Mouse (Mus musculus): ENCODE results near the gene Smad6. TPM values are rescaled to one million over a fixed set of nuclear protein-coding genes. Genes with fewer than 3 reads are reported as not detected.

Smad6 gene
- polyA plus RNA-seq, 1 experiment = 8.0 TPM

DNA sequence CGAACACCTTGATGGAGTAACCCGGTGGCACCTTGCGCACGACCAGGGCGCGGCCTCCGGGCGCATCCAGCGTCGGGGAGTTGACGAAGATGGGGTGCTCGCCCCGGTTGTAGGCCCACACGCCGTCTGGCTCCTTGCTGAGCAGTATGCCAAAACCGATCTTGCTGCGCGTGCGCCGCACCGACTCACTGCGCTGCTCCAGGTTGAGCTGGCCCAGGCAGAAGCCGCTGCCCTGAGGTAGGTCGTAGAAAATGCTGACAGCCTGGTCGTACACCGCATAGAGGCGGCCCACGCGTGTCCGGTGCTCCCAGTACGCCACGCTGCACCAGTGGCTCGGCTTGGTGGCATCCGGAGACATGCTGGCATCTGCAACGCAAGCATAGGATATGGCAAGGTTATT lies 68.2 kb downstream of the Smad6 start:
- Histone ChIP-seq H3K27me3 (ENCODE audit: control insufficient read depth, insufficient read depth, low read length) (no peaks in the 10 kb centered on the region), H3K4me3 (ENCODE audit: control insufficient read depth, insufficient read depth, low read length) (no peak overlapping the region), H3K36me3 (ENCODE audit: control insufficient read depth, insufficient read depth, low read length) (no peaks in the 10 kb centered on the region), H3K4me1 (replicated peaks; ENCODE audit: control insufficient read depth, insufficient read depth, low read length) (0 out of 2 replicates have a peak, but pooled peaks cover 4% of the 10 kb centered on the region), H3K27ac (ENCODE audit: control insufficient read depth, insufficient read depth, low read length) (no peak overlapping the region)
- TF ChIP-seq POLR2A (IDR thresholded peaks at IDR 0.05; ENCODE audit: control insufficient read depth, extremely low read depth, insufficient read depth, low read length, poor library complexity) = no peak
- no peak for DNase-seq
- WGBS = 97% methylated on average over 35 of the region's 35 CpGs

- no peak for DNase-seq
- no peak overlapping the region for H3K27ac ChIP-seq (ENCODE audit: control insufficient read depth, insufficient read depth, low read length)
- H3K36me3 ChIP-seq (ENCODE audit: control insufficient read depth, insufficient read depth, low read length) = no peaks in the 10 kb centered on the region
Measured at GRCm38 (mm10) chr9:63952591-63952990, 69.3 kb downstream of the Smad6 start.

GRCm38 (mm10) chr9:63950357-63950756 lies 71.5 kb downstream of the Smad6 start:
- Histone ChIP-seq H3K36me3 (ENCODE audit: control insufficient read depth, insufficient read depth, low read length) (no peaks in the 10 kb centered on the region), H3K4me1 (replicated peaks; ENCODE audit: control insufficient read depth, insufficient read depth, low read length) (no peaks in the 10 kb centered on the region), H3K4me3 (ENCODE audit: control insufficient read depth, insufficient read depth, low read length) (no peak overlapping the region), H3K27me3 (ENCODE audit: control insufficient read depth, insufficient read depth, low read length) (no peaks in the 10 kb centered on the region), H3K27ac (ENCODE audit: control insufficient read depth, insufficient read depth, low read length) (no peak overlapping the region)
- no peak for TF ChIP-seq CTCF (IDR thresholded peaks at IDR 0.05; ENCODE audit: borderline replicate concordance, control insufficient read depth, extremely low read depth, insufficient read depth, low read length, poor library complexity)
- TF ChIP-seq POLR2A (IDR thresholded peaks at IDR 0.05; ENCODE audit: control insufficient read depth, extremely low read depth, insufficient read depth, low read length, poor library complexity) = no peak
- WGBS = 89% methylated on average over 4 of the region's 4 CpGs
- no peak for DNase-seq

More at GRCm38 (mm10) chr9:63952591-63952990, 69.3 kb downstream of the Smad6 start:
- Histone ChIP-seq H3K4me1 (replicated peaks; ENCODE audit: control insufficient read depth, insufficient read depth, low read length) (0 out of 2 replicates have a peak, but pooled peaks cover 4% of the 10 kb centered on the region), H3K27me3 (ENCODE audit: control insufficient read depth, insufficient read depth, low read length) (no peaks in the 10 kb centered on the region), H3K4me3 (ENCODE audit: control insufficient read depth, insufficient read depth, low read length) (no peak overlapping the region)
- WGBS = 93% methylated on average over 2 of the region's 2 CpGs
- TF ChIP-seq POLR2A (IDR thresholded peaks at IDR 0.05; ENCODE audit: control insufficient read depth, extremely low read depth, insufficient read depth, low read length, poor library complexity) (no peak), CTCF (IDR thresholded peaks at IDR 0.05; ENCODE audit: borderline replicate concordance, control insufficient read depth, extremely low read depth, insufficient read depth, low read length, poor library complexity) (no peak)

GRCm38 (mm10) chr9:63949393-63949792 lies 72.5 kb downstream of the Smad6 start:
- 68% methylated on average over 4 of the region's 4 CpGs for WGBS
- Histone ChIP-seq H3K4me3 (ENCODE audit: control insufficient read depth, insufficient read depth, low read length) (no peak overlapping the region), H3K4me1 (replicated peaks; ENCODE audit: control insufficient read depth, insufficient read depth, low read length) (no peaks in the 10 kb centered on the region), H3K36me3 (ENCODE audit: control insufficient read depth, insufficient read depth, low read length) (no peaks in the 10 kb centered on the region), H3K27ac (ENCODE audit: control insufficient read depth, insufficient read depth, low read length) (no peak overlapping the region), H3K27me3 (ENCODE audit: control insufficient read depth, insufficient read depth, low read length) (no peaks in the 10 kb centered on the region)
- no peak for TF ChIP-seq POLR2A (IDR thresholded peaks at IDR 0.05; ENCODE audit: control insufficient read depth, extremely low read depth, insufficient read depth, low read length, poor library complexity)
- no peak for DNase-seq

- Histone ChIP-seq H3K4me1 (replicated peaks; ENCODE audit: control insufficient read depth, insufficient read depth, low read length) (no peaks in the 10 kb centered on the region), H3K27ac (ENCODE audit: control insufficient read depth, insufficient read depth, low read length) (no peak overlapping the region), H3K36me3 (ENCODE audit: control insufficient read depth, insufficient read depth, low read length) (no peaks in the 10 kb centered on the region), H3K4me3 (ENCODE audit: control insufficient read depth, insufficient read depth, low read length) (no peak overlapping the region), H3K27me3 (ENCODE audit: control insufficient read depth, insufficient read depth, low read length) (no peaks in the 10 kb centered on the region)
- WGBS = 86% methylated on average over 2 of the region's 2 CpGs
- no peak for DNase-seq
- TF ChIP-seq CTCF (IDR thresholded peaks at IDR 0.05; ENCODE audit: borderline replicate concordance, control insufficient read depth, extremely low read depth, insufficient read depth, low read length, poor library complexity) (no peak), POLR2A (IDR thresholded peaks at IDR 0.05; ENCODE audit: control insufficient read depth, extremely low read depth, insufficient read depth, low read length, poor library complexity) (no peak)
Measured at GRCm38 (mm10) chr9:63942608-63942982, 79.3 kb downstream of the Smad6 start.

GRCm38 (mm10) chr9:63941747-63942607 lies 79.9 kb downstream of the Smad6 start:
- Histone ChIP-seq H3K4me3 (ENCODE audit: control insufficient read depth, insufficient read depth, low read length) (no peak overlapping the region), H3K27ac (ENCODE audit: control insufficient read depth, insufficient read depth, low read length) (no peak overlapping the region), H3K36me3 (ENCODE audit: control insufficient read depth, insufficient read depth, low read length) (no peaks in the 10 kb centered on the region), H3K27me3 (ENCODE audit: control insufficient read depth, insufficient read depth, low read length) (no peaks in the 10 kb centered on the region), H3K4me1 (replicated peaks; ENCODE audit: control insufficient read depth, insufficient read depth, low read length) (no peaks in the 10 kb centered on the region)
- WGBS = 90% methylated on average over 12 of the region's 12 CpGs
- TF ChIP-seq POLR2A (IDR thresholded peaks at IDR 0.05; ENCODE audit: control insufficient read depth, extremely low read depth, insufficient read depth, low read length, poor library complexity) (no peak), CTCF (IDR thresholded peaks at IDR 0.05; ENCODE audit: borderline replicate concordance, control insufficient read depth, extremely low read depth, insufficient read depth, low read length, poor library complexity) (no peak)
- DNase-seq = no peak

- Histone ChIP-seq H3K27me3 (ENCODE audit: control insufficient read depth, insufficient read depth, low read length) (no peaks in the 10 kb centered on the region), H3K27ac (ENCODE audit: control insufficient read depth, insufficient read depth, low read length) (no peak overlapping the region), H3K4me1 (replicated peaks; ENCODE audit: control insufficient read depth, insufficient read depth, low read length) (no peaks in the 10 kb centered on the region), H3K36me3 (ENCODE audit: control insufficient read depth, insufficient read depth, low read length) (no peaks in the 10 kb centered on the region), H3K4me3 (ENCODE audit: control insufficient read depth, insufficient read depth, low read length) (no peak overlapping the region)
- no peak for DNase-seq
- no peak for TF ChIP-seq POLR2A (IDR thresholded peaks at IDR 0.05; ENCODE audit: control insufficient read depth, extremely low read depth, insufficient read depth, low read length, poor library complexity)
- TF ChIP-seq CTCF (IDR thresholded peaks at IDR 0.05; ENCODE audit: borderline replicate concordance, control insufficient read depth, extremely low read depth, insufficient read depth, low read length, poor library complexity) = no peak
- 82% methylated on average over 5 of the region's 5 CpGs for WGBS
Measured at GRCm38 (mm10) chr9:63936256-63936655, 85.6 kb downstream of the Smad6 start.
